Mouse (Mus musculus): ENCODE results near the gene Gcn1l1. TPM values are rescaled to one million over a fixed set of nuclear protein-coding genes. Genes with fewer than 3 reads are reported as not detected.
"Not testable (repeated sequence)": the region's sequence is repeated elsewhere in the genome, so short reads cannot be mapped to it uniquely, and the experiment has no call there.

Gcn1l1 gene
- total RNA-seq (2021) = 10 to 100 TPM; 85.8 to 87.0 TPM

GRCm38 (mm10) chr5:115564737-115565393, at the start of gene Gcn1l1:
TSS of gene Gcn1l1 (plus strand) at chr5:115565254.
- intact Hi-C loops (cut with DNase I) = no loop called here
- peak; percentile 80 for DNase-seq

- intact Hi-C loops (cut with DNase I) = no loop called here
- no peak for DNase-seq
These were observed 48.8 kb upstream of the Gcn1l1 start for GRCm38 (mm10) chr5:115516081-115516907.

- no peak for DNase-seq
- intact Hi-C loops (cut with DNase I) = no loop called here
These were observed 48.1 kb upstream of the Gcn1l1 start for GRCm38 (mm10) chr5:115516908-115517307.

GRCm38 (mm10) chr5:115517501-115517900, 47.6 kb upstream of the Gcn1l1 start:
- intact Hi-C loops (cut with DNase I) = no loop called here

GRCm38 (mm10) chr5:115518214-115518613, 46.8 kb upstream of the Gcn1l1 start:
- intact Hi-C loops (cut with DNase I); DNase-seq: not testable (repeated sequence)

More at GRCm38 (mm10) chr5:115517501-115517900, 47.6 kb upstream of the Gcn1l1 start:
- DNase-seq = no peak

- no peak for DNase-seq
- intact Hi-C loops (cut with DNase I) = no loop called here
These were observed 44.7 kb upstream of the Gcn1l1 start for GRCm38 (mm10) chr5:115520325-115520869.

GRCm38 (mm10) chr5:115521553-115522461, 43.2 kb upstream of the Gcn1l1 start:
- no peak for DNase-seq
- intact Hi-C loops (cut with DNase I) = no loop called here

- intact Hi-C loops (cut with DNase I) = no loop called here
- no peak for DNase-seq
These were observed 42.5 kb upstream of the Gcn1l1 start for GRCm38 (mm10) chr5:115522531-115522930.

- DNase-seq = no peak
- intact Hi-C loops (cut with DNase I) = no loop called here
These were observed 42.0 kb upstream of the Gcn1l1 start for GRCm38 (mm10) chr5:115522981-115523499.

- no peak for DNase-seq
- intact Hi-C loops (cut with DNase I) = no loop called here
These were observed 41.1 kb upstream of the Gcn1l1 start for GRCm38 (mm10) chr5:115523971-115524370.

- DNase-seq = no peak
- intact Hi-C loops (cut with DNase I) = no loop called here
These were observed 40.6 kb upstream of the Gcn1l1 start for GRCm38 (mm10) chr5:115524471-115524870.

- intact Hi-C loops (cut with DNase I) = no loop called here
- no peak for DNase-seq
These were observed 39.6 kb upstream of the Gcn1l1 start for GRCm38 (mm10) chr5:115525416-115525815.

- intact Hi-C loops (cut with DNase I) = no loop called here
These were observed 39.1 kb upstream of the Gcn1l1 start for GRCm38 (mm10) chr5:115525943-115526342.

GRCm38 (mm10) chr5:115526456-115527202, 38.4 kb upstream of the Gcn1l1 start:
- no peak for DNase-seq
- intact Hi-C loops (cut with DNase I) = no loop called here

More at GRCm38 (mm10) chr5:115525943-115526342, 39.1 kb upstream of the Gcn1l1 start:
- DNase-seq = no peak

- no peak for DNase-seq
- intact Hi-C loops (cut with DNase I) = no loop called here
These were observed 36.9 kb upstream of the Gcn1l1 start for GRCm38 (mm10) chr5:115528128-115528527.

GRCm38 (mm10) chr5:115529364-115529741, 35.7 kb upstream of the Gcn1l1 start:
- intact Hi-C loops (cut with DNase I) = no loop called here

GRCm38 (mm10) chr5:115529742-115530446, 35.2 kb upstream of the Gcn1l1 start:
- no peak for DNase-seq
- intact Hi-C loops (cut with DNase I) = no loop called here

More at GRCm38 (mm10) chr5:115529364-115529741, 35.7 kb upstream of the Gcn1l1 start:
- DNase-seq = no peak

GRCm38 (mm10) chr5:115530447-115530809, 34.6 kb upstream of the Gcn1l1 start:
- intact Hi-C loops (cut with DNase I) = no loop called here
- peak; percentile 72 for DNase-seq

- DNase-seq = peak; percentile 84
- intact Hi-C loops (cut with DNase I) = no loop called here
These were observed 33.3 kb upstream of the Gcn1l1 start for GRCm38 (mm10) chr5:115531671-115532270.
